Mouse (Mus musculus): ENCODE measurements around the gene Npc1l1. TPM values are rescaled to one million over a fixed set of nuclear protein-coding genes. Genes with fewer than 3 reads are reported as not detected.

The Npc1l1 gene
- total RNA-seq, 2 experiments from 2014 or later, result 0.19 to 0.33 TPM

DNA sequence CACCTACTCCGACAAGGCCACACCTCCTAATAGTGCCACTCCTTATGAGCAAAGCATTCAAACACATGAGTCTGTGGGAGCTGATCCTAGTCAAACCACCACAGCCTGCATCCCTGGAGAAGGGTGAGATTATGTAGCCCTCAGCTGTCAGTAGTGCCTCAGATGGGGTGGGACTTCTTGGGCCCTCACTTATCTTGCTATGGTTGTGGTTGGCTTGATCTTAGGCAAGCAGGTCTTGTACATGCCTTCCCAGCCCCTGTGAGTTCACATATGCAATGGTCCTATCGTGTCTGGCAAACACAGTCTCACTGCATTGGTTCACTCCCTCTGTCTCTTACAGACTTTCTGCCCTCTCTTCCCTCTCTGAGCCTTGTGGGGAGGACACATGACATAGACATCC lies 22.9 kb downstream of the Npc1l1 start:
- no peak for DNase-seq

DNA sequence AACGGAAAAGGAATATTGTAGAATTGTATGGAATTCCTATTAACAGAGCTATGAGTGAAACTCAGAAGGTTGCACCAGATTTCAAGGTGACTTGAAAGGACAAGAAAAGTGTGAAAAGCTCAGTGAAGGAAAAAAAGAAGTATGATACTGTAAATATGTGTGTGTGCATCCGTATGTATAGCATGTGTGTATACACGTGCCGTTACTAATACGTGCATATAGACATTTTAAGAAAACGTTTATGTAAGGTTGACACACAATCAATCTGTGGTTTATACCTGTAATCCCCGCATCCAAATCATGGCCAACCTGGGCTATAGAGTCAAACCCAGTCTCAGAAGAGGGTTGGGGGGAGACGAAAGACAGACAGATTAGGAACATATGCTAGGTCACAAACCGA lies 29.4 kb downstream of the Npc1l1 start:
- no peak for DNase-seq

DNA sequence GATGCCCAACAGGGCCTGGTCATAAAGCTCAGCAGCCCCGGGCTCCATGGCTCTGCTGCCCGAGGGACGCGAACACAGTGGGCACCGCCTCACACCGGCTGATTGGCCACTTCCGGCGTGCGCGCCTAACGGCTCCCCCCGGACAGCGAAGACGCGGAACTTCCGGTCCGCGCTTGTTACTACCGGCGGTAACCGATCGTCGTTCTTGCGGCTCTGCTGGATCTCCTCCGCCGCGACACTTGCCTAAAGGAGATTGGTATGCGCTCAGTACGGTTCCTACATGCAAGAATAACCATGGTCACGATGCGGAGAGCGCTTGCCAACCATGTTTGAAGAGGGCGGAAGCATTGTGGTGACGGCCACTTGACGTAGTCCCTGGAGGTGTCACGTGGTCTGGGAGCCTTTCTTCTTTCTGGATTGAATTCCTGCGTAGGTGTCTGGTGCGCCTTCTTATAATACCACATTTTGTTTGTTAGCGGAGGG lies 29.8 kb downstream of the Npc1l1 start, which contains the start of gene Nudcd3:
Gene Nudcd3 (minus strand): TSS at position 329 of the 483 bp plus-strand sequence.
- DNase-seq, result peak; percentile 85

DNA sequence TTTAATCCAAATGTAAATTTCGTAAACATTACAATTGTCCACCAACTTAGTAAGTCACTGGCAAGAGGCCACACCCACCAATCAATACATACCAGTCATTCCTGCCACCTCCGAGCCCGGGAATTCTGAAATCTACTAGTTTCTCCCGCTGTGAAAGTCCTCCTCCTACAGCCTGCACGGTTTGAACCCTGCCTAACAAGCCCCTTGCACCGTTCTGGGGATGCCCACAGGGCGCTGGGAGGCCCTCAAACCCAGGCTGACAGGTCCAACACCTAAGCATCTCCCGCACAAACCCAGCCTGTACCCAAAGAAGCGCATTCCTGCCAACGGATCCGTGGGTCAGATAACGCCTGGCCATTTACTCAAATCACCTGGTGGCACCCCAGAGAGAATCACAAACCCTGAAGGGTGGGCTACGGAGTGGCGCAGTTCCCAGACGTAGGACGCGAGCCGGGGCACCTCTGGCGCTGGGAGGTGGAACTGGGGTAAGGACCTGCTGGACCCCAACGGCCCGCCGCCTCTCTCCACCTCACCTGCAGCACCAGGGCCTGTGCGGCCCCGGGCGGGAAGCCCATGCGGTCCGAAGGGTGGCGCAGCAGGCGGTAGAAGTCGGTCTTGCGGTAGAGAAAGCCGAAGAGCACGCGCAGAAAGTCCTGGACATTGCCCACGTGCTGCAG lies 30.4 kb downstream of the Npc1l1 start, which contains the start of gene A730071L15Rik:
Gene A730071L15Rik (plus strand): TSS at position 620 of the 677 bp plus-strand sequence.
- no peak for DNase-seq

DNA sequence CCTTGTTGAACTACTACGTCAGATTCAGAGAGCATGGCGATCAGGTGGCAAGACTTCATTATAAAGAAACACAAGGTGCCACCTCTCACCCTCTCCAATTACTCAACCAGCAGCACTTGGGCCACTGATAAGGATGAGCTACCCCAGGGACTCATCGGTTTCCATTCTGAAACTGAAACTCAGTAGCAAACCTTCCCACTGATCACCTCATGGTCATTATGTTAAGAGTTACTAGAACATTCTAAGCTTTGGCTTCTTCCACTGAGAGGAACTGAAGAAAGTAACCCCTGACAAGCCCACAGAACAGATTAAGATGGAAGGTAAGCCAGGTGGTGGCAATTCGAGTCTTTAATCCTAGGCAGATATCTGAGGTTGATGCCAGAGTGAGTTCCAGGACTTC lies 31.5 kb downstream of the Npc1l1 start:
- no peak for DNase-seq

DNA sequence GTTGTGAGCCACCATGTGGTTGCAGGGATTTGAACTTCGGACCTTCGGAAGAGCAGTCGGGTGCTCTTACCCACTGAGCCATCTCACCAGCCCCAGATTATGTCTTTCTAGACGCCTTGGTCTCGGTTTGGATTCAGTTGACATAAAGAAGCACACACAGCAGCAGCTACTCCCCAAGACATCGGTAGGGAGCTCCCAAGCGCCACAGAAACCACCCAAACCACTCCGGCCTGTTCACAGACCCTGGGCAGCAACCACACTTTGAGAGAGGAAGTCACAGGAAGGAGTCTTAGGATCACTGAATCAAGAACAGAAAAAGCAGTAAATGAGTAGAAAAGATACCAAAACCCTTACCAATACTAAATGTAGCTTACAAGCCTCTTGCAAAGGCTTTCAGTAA lies 33.2 kb downstream of the Npc1l1 start:
- no peak for DNase-seq

DNA sequence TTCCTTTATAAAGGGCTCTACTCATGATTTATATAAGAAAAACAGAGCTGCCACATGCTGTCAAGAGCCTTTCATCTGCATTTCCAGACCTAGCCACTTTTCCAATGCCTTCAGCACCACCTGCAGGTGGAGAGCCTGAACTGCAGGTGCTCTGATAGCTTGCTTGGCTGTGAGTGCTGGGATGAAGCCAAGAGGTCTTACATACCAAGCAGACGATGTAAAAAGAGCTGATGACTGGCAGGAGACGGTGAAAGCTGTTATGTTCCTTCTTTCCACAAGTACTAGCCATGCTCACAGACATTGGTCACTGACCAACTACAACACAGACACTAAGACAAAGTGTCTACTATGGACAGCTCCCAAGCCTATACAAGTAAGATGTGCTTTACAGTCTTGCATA lies 42.1 kb downstream of the Npc1l1 start:
- DNase-seq, result peak; percentile 85

DNA sequence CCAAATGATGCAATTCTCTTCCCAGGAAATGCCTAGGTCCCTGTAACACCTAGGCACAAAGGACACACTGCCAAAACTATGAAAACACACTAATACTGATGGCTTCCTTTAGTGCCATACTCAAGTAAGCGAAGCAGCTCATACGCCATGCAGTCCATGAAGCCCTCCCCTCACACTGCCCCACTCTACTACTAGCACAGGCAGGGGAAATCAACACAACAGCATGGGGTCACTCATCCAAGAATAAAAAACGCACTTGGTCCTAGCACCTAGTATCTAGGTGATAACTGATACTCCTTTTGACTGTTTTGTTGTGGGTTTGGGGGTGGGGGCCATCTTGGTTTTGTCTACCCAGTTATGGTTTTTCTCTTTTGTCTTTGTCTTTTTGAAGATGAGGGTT lies 42.5 kb downstream of the Npc1l1 start:
- DNase-seq, result no peak

DNA sequence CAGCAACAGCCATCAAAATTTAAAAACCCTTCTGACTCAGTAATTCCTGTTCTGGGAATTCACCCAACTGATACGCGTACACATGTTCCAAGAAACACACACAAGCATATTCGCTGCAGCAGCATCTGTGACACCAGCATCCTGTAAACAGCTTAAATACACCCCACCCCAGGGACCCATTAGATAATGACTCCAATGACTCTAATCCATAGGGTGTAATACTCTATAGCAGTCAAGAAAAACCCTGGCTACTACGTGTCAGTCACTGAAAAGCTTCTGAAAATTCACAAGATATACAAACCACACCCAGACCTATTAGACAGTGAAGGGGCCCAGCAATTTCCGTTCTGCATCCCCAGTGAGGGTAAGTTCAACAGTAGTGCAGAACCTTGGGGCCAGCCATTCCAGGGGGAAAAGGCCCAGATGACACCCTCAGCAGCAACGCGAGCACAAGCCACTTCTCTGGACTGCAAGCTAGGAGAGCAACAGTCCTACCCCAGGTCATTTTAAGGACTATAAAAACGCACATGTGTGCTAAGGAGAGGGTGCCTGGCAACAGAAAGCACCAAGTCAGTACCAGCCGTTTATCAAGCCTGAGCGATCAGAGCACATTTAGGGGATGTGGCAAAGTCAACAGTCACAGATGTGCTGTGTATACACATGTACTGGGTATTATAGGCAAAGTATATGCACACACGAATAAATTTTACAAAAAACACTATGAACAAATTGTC lies 45.6 kb downstream of the Npc1l1 start:
- DNase-seq, result no peak

DNA sequence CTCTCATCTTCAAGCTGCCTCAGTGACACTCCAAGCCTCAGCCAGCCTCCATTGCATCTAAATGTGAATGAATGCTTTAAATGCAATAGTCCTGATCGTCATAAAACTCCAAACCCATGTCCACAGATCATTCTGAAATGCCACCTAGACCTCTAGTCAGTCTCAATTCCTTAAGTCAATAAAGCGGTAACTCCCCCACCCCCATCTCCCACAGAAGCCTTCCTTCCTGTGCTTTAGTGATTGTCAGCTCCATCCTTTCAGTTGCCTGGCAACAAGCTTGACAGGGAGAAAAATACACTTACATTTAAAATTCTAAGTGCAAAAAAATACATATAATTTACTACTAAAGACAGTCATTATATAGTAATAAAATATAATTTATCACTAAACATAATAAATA lies 46.7 kb downstream of the Npc1l1 start:
- DNase-seq, result no peak

DNA sequence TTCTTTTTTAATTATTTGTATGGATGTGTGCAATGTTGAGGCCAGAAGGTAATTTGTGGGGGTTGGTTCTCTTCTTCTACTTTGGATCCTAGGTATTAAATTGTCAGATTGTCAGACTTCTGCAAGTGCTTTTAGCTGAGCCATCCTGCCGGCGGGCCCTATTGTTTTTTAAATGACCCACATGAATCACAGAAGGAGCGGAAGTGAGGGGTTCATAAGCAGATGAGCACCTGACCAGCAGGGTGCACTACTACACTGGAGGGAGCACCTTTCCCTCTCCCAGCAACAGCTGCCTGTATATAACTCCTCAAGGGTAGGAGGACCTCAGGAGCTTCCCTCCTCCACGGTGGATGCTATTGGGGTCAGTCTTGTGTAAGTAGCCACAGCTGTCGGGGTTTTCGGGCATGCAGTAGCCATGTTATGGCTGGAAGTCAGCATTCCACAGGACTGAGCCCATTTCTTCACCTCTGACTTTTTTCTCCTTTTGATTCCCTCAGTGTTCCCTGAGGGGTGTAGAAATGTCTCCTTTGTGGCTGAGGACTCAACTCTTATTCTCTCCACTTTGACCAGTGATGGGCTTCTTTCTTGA lies 49.0 kb downstream of the Npc1l1 start:
- DNase-seq, result no peak

DNA sequence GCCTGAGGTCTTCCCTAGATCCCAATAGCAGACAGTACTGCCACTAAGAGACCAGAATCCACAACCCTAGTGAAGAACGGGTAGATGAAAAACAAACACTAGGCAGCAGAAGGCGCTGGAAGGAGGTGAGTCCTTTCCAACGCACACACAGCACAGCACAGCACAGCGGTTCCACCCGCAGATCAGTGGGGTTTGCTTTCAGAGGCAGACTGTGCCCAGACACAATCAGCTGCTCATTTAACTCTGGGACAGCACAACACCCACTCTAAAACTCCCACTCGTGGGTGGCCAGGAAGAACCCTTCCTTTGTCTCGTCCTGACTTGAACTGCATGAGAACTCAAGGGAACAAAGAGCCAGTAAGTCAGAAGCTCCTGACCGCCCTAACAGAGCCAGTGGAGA lies 50.7 kb downstream of the Npc1l1 start:
- DNase-seq, result no peak

DNA sequence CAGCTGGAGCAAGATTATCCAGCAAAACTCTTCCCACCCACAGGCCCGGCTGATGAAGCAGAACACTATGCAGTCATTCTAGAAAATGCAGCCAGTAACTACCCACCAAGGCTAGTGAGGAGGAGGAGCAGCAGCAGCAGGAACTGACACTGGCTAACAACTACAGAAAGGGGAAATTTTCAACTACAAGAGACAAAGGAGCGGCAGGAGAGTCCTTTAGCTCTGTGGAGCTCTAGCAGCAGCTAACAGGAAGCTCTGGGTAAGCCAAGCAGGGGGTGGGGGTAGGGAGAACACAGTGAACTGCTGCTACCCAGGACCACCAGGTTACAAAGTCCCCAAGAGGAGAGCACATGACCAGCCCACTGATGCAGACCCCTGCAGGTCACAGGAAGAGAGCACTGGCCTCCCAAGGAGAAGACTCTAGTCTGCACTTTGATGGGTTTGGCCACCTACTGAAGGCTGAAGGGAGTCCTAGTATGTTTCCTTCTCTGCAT lies 51.2 kb downstream of the Npc1l1 start:
- DNase-seq, result no peak

DNA sequence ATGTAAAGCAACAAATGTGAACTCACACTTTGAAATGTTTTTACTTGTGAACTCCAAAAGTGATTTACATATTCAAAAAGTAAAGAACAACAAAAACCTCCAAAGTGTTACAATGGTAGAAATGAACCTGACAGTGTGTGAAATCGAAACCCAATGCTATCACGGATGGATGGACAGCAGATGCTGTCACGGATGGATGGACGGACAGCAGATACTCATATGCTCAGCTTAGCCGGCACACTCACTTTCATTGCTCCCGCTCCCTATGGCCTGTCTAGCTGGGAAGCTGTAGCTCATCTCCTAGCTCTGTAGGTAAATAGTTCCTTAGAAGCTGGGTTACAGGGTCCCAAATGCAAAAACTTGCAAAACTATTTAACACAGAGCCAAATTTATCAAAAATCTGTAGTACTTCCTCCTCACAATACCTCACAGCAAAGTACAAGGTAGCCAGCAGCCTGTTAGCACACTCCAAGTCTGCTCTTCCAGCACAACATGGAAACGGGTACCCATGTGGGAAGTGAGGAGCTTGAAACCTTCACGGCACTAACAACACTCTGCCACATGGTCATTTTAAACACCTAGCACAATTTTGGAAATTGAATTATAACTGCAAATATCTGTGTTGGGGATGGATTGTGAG lies 52.0 kb downstream of the Npc1l1 start:
- DNase-seq, result no peak

DNA sequence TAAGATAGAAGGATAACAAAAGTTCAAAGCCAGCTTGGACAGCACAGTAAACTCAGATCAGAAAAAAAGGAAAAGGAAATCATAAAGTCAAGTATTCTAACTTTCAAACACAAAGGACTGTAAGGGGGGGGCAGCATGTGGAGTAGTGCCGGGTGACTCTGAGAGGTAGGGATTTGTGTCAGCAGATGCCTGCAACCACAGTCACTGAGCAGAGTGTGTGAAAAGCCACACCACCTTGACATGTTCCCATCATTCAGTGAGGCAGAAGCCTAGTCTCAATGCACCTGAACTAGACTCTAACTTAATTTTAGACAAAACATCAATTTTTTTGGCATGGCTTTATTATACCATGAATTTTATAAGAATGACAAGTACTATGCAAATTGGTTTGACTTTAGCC lies 54.4 kb downstream of the Npc1l1 start:
- no peak for DNase-seq

DNA sequence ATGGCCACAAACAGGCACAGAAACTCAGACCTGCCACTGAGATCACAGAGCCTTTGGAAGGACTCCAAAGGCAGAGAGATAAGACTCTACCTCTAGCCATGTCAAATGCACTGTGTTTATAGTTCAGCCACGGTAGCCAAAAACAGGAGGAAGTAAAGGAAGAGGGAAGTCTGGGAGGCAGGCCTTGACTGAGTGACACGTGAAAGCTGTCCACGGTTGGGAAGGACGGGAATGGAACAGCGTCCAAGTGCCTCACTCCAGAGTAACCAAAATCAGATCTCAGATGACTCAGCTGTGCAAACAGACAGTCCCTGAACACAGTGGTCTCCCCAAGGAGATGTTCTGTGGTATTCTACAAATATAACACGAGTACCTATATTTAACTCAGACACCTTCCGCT lies 55.2 kb downstream of the Npc1l1 start:
- no peak for DNase-seq

DNA sequence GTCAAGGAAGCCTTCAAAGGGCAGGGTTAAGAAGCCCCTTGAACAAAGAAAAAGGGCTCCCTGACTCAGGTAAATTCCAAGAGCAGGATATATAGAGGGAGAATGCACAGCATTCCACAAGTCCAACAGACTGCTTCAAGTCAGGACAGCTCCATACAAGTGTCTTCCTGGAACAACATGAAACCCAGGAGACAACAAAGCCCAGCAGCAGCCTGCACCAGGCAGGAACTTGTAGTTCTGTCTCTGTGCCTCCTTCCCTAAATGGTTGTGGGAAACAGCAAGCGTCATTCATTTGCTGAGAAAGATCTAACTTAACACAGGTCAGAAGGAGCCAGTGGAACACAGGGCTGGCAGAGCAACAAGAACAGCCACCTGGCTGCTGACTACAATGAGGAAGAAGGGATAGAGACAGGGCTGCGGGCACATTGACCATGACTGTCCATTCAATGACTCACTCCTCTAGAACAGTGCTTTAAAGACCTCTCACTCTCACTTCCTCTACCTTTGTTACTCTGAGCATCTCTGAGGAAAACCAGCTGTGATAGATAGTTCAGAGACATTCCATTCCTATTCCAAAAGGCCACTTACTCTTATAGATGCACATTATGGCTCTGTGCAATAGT lies 60.8 kb downstream of the Npc1l1 start:
- DNase-seq, result no peak

DNA sequence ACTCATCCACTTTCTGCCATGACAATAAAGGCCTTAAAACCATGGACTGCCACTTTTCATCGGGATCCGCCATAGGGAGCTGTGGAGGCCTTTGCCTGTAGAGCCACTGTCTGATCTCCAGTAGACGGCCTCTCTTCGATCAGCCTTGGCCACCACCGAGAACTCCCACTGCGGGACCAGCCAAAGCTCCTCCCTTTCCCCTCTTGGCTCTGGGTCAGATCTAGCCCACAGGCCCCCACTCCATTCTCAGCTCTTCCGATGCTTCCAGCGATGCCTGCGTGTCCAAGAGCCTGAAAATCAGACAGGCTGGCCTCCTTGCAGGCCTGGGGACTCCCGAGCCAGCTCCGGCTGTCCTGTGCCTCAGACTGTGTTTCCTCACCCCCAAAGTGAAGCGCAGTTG lies 63.6 kb downstream of the Npc1l1 start:
- no peak for DNase-seq

DNA sequence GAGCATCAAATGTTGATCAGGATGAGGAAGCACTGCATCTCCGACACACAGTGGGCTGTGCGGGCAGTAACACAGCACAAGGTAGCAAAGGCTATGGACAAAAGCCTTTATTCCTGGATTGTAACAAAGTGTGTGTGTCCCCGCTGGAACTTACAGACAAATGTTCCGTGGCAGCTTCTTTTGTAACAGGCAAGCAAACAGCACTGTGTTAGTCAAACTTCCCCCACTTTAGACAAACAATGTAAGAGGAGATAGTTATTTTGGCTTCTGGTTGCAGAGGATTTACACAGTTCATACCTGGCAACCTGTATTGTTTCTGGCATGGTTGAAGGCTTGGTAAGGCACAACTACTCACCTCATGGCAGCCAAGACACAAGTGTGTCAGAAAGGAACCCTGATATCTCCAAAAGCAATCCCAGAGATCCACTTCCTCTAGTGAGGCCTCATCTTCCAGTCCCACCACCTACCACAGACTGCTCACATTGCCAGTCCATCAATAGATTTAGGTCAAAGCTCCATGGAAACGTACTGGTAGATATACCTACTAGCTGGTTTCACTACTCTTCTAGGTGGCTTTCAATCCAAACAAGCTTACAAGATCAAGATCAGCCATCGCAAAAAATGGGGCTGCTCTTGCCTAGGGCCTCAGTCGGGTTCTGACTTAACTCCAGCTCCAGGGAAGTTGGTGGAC lies 64.4 kb downstream of the Npc1l1 start:
- DNase-seq, result no peak

DNA sequence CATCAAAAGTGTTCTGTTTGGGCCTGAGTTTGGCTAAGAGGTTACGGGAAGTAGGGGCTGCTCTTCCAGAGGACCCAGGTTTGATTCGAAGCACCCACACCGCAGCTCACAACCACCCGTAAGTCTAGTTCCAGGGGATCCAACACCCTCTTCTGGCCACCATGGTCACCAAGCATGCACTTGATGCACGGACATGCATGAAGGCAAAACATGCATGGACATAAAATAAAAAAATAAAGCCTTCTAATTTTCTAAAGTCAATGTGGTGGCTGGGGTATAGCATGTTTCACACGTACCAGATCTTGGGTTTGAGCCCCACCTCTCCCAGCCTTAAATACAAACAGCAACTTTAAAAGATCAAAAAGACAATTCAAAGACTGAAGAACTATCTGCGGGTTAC lies 65.2 kb downstream of the Npc1l1 start:
- no peak for DNase-seq

DNA sequence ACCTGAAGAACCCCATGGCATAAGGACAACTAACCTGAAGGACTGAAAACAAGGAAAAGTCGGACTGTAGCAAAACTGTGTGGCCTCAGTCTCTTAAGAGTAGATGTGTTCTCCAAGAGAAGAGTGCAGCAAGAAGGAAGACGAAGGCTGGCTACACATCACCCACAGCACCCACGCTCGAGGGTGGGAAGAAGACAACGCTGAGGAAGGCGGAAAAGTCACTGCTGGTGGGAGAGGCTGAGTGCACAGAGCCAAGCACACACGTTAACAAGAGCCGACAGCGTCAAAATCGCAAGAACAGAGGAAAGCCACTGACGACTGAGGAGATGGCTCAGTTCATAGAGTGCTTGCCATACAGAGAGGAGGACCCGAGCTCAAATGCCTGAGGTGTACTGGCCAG lies 66.2 kb downstream of the Npc1l1 start:
- no peak for DNase-seq

DNA sequence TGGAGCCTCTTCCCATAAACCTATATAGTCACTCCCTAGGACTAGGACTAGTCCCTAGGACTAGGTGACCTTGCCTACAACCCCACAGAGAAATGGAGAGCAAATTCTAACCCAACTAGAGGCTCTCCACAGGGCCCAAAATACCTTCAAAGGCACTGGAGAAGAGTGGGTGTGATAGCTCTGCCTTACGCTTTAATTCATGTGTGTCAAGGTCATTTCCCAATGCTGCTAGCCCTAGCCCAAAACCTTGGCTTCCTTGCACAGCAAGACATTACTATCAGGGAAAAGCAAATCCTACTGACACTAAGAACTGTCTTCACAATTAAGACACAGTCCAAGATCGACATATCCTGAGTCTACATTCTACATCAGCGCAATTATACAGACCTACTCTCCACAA lies 66.9 kb downstream of the Npc1l1 start:
- DNase-seq, result no peak

Measured in gastrocnemius, postnatal 25 days (tissue).